ENCODE assay signal across 3 mouse cellular contexts in genomic region chr1:146032396-146032795, GRCm38 (mm10).
A peak's percentile ranks its signal among the peaks of the same experiment; 100 is the strongest.
DNase-seq lines count a peak whose midpoint lies in the region; TF ChIP-seq lines count a peak whose summit lies in the region.
"Not testable (repeated sequence)": the region's sequence is repeated elsewhere in the genome, so short reads cannot be mapped to it uniquely, and the experiment has no call there.

No protein-coding gene starts in this region.

- H3K9ac ChIP-seq in MEL (ENCODE audit: control insufficient read depth, low read depth, low read length, poor library complexity, severe bottlenecking), result not testable (repeated sequence)

- peak; percentile 73 for DNase-seq in 416B (ENCODE audit: low read depth)
- peak; percentile 56 for DNase-seq in MEL (ENCODE audit: low read depth, low spot score)
- peak; percentile 16 for DNase-seq in MEL-GATA-1-ER (ENCODE audit: extremely low read depth, low read depth)

- not testable (repeated sequence) for H3K9me3 ChIP-seq in MEL (replicated peaks; ENCODE audit: insufficient read depth, low read length)

- not testable (repeated sequence) for H3K27me3 ChIP-seq in MEL (ENCODE audit: control insufficient read depth in 1 of 2, insufficient read depth in 2 of 2, low read length in 2 of 2)

- H3K36me3 ChIP-seq in MEL (ENCODE audit: control insufficient read depth in 1 of 2, insufficient read depth in 2 of 2, low read length in 2 of 2), result not testable (repeated sequence)

- not testable (repeated sequence) for H3K27ac ChIP-seq in MEL (ENCODE audit: control insufficient read depth, low read depth, low read length)

- TF ChIP-seq RAD21 in MEL (IDR thresholded peaks at IDR 0.05; ENCODE audit: low read depth, low read length), result not testable (repeated sequence)

- not testable (repeated sequence) for TF ChIP-seq POLR2A in MEL (IDR thresholded peaks at IDR 0.05; ENCODE audit: control insufficient read depth in 1 of 2, insufficient read depth in 1 of 2, low read depth in 1 of 2, low read length in 2 of 2, poor library complexity in 1 of 2)

- peak in 1 of 2 experiments; percentile 35; a peak in 1 of 4 replicates for TF ChIP-seq EP300 in MEL (IDR thresholded peaks at IDR 0.05; ENCODE audit: low read depth in 1 of 2, low read length in 2 of 2)

- not testable (repeated sequence) for H3K79me2 ChIP-seq in MEL (ENCODE audit: control insufficient read depth, insufficient read depth, low read length, poor library complexity)

- not testable (repeated sequence) for TF ChIP-seq CTCF in MEL (IDR thresholded peaks at IDR 0.05 in 2 of 3, conservative IDR thresholded peaks at IDR 0.05 in 1 of 3; ENCODE audit: control insufficient read depth in 1 of 3, insufficient read depth in 1 of 3, low read depth in 2 of 3, low read length in 3 of 3, poor library complexity in 1 of 3, severe bottlenecking in 1 of 3)

- not testable (repeated sequence) for H3K4me1 ChIP-seq in MEL (ENCODE audit: control insufficient read depth in 1 of 2, insufficient read depth in 2 of 2, low read length in 2 of 2)

- H3K4me3 ChIP-seq in MEL (ENCODE audit: control insufficient read depth in 1 of 2, insufficient read depth in 1 of 2, low read depth in 2 of 2, low read length in 2 of 2), result peak overlapping the region in 1 of 2 experiments; percentile 54; a peak in 2 of 4 replicates

TF ChIP-seq in MEL, 35 proteins besides CTCF, POLR2A, EP300 and RAD21:
- peak; percentile 42 for TF ChIP-seq ETS1 (IDR thresholded peaks at IDR 0.05; ENCODE audit: low read depth, low read length)

Comparison
In these comparisons a context has a peak if more than half of its experiments do, and no peak if none do; other contexts are left out.
1. DNase-seq: peak in every context shown above with its lines; median percentile 73 in 416B; 56 in MEL; 16 in MEL-GATA-1-ER.